Mouse (Mus musculus) B cell, adult 2 months (primary cell): ENCODE results near the gene Psmd9.

ENCODE experiments used
- DNase-seq, 2 experiments: peaks; one replicate each; pipeline ENCODE4 v3.0.0; 2022

Psmd9 gene

DNA sequence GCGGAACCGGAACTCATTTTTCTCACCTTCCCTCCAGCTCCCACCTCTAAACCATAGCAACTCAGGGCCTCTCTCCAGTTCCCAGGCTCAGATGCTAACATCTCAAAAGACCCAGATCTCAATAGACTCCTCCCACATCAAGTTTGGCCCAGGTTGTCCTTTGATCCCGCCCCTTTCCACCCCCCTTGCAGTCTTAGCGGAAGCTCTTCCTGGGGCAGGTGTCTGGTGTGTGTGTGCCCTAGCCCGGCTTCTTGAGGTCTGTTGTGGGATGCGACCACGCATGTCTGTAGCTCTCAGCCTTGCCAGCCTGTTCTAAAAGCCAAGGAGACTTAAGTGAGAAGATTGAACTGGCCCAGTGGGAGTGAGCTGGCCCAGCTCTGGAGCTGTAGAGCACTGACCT lies 18.6 kb upstream of the Psmd9 start:
- DNase-seq, result peak; percentile 73 to 77

DNA sequence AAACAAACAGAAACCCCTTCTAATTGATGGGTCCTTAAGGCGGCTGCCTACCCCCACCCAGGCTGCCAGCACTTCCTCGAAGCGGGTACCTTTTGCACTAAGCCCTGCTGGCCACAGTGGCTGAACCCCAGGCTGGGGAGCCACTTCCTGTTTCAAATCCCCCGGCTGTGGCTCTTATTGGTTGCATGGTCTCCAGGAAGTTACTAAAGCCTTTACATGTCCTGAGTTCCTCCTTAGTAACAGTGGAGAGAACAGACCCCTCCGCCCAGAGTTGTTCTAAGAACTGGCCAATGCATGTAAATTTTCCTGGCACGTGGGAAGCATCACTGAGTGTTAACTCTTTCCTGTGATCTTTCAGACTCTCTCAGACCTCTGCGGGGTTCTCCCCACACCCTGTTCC lies 18.1 kb upstream of the Psmd9 start:
- peak; percentile 81 to 85 for DNase-seq

DNA sequence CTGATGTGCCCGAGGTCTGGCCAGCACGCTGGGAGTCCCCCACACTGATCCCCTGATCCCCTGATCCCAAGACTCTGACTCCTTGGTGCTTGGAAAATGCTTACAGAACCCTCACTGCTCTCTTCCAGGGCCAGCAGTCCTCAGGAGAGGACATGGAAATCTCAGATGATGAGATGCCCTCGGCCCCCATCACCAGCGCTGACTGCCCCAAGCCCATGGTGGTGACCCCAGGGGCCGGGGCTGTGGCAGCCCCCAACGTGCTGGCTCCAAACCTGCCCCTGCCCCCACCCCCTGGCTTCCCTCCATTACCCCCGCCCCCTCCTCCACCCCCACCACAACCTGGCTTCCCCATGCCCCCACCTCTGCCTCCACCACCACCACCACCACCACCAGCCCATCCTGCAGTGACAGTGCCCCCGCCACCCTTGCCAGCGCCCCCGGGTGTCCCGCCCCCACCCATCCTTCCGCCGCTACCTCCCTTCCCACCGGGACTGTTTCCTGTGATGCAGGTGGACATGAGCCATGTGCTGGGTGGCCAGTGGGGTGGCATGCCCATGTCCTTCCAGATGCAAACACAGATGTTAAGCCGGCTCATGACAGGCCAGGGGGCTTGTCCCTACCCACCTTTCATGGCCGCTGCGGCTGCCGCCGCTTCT lies 17.4 kb upstream of the Psmd9 start:
- DNase-seq, result no peak

DNA sequence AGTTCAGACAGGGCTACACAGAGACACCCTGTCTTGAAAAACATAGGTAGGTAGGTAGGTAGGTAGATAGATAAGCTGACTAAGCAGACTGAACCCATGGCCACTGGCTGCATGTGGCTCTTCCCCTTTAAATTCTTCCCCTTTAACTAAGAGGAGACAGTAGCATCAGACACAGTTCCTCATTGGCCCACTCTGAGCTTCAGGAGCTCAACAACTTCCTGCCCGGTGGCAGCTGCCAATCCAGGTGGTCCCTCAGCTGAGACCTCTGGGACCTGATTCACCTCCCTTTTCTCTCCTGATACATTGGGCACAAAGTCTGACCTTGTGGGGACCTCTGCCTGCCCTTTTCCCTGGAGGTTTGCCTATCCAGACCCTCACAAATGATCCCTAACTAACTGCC lies 16.3 kb upstream of the Psmd9 start:
- DNase-seq, result peak in 1 of 2 experiments; percentile 26

DNA sequence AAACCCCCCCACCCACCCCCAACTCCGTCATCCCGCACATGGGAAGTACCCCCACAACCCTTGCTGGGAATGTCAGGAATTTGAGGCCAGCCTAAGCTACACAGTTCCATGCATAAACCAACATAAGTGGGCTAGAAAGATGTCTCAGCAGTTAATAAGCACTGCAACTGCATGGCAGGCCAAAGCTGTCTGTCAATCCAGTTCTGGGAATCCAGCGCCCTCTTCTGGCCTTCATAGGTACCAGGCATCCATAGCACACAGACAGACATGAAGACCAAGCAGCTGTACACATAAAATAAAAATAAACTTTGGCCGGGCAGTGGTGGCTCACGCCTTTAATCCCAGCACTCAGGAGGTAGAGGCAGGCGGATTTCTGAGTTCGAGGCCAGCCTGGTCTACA lies 13.8 kb upstream of the Psmd9 start:
- DNase-seq, result peak; percentile 83 to 84

DNA sequence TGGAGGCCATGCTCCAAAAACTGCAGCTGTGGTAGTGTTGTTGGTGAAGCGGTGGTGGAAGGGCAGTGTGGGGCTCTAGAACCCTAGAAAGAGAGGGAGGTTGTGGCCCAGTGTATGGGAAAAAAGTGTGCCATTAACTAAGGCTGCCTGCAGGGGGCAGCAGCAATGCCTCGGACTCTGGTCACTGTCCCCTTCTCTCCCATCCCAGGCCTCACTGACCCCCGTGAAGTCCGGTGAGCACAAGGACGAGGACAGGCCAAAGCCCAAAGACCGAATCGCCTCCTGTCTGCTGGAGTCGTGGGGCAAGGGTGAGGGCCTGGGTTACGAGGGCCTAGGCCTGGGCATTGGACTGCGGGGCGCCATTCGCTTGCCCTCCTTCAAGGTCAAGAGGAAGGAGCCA lies 12.4 kb upstream of the Psmd9 start:
- peak in 1 of 2 experiments; percentile 29 for DNase-seq

DNA sequence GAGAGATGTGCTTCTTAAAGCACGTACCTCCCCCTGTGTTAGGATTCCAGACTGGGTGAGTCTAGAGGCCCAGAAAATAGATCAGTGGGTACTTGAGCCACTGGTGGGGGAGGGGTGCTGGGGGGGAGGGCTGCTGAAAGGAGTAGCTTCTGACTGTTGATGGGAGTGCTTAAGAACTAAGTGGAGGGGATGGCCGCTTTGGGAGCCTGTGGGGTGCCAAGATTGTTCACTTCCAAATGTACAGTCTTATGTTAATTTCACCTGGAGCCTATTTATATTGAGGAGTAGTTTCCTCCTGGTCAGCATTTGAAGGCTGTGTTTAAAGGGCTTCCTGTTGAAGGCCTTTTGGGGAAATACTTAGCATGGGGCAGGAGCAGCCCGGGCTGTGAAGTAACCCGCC lies 11.2 kb upstream of the Psmd9 start:
- DNase-seq, result no peak

DNA sequence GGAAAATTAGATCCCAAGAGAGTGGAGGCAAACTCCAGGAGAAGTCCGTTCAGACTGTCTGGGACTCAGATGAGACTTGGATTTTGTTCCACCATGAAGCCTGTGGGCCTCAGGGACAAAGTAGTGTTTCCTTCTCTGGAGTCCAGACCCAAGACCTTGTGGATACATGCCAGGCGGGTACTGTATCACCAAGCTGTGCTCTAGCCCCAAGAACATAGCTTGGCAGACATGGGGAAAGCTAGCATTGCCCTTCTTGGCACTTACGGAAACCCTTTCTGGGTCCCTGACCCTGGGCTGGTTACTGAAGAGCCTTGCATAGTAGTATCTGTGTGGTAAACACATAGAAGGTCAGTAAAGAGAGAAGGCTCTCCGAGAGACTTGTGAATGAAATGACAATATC lies 9.8 kb upstream of the Psmd9 start:
- no peak for DNase-seq

DNA sequence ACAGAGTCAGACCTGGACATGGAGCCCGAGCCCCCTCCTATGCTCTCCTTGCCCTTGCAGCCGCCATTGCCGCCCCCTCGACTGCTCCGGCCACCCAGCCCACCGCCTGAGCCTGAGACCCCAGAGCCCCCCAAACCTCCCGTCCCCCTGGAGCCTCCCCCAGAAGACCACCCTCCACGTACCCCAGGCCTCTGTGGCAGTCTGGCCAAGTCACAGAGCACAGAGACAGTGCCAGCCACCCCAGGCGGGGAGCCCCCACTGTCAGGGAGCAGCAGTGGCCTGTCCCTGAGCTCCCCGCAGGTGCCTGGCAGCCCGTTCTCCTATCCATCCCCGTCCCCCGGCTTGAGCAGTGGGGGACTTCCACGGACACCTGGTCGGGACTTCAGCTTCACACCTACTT lies 9.3 kb upstream of the Psmd9 start:
- no peak for DNase-seq

DNA sequence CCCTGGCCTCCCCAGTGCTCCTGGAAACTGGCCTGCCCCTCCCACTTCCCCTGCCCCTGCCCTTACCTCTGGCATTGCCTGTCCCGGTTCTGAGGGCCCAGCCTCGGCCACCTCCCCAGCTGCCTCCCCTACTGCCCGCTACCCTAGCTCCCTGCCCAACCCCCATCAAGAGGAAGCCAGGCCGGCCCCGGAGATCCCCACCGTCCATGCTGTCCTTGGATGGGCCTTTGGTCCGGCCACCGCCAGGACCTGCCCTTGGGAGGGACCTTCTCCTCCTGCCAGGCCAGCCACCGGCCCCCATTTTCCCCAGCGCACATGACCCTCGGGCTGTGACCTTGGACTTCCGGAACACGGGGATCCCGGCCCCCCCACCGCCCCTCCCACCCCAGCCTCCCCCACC lies 8.9 kb upstream of the Psmd9 start:
- DNase-seq, result no peak

DNA sequence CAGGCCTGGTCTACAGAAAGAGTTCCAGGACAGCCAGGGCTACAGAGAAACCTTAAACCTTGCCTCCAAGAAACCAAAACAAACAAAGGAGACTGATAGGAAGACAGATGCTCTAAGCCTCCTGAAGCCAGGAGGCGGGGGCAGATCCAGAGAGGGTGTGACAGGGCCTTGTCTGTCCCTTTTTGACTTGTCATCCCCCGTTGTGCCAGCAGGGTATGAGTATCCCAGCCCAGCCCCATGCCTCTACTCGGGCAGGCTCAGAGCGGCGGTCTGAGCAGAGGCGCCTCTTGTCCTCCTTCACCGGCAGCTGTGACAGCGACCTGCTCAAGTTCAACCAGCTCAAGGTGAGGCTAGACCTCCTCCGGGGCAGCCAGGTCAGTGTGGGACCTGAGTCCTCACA lies 6.3 kb upstream of the Psmd9 start:
- DNase-seq, result no peak

DNA sequence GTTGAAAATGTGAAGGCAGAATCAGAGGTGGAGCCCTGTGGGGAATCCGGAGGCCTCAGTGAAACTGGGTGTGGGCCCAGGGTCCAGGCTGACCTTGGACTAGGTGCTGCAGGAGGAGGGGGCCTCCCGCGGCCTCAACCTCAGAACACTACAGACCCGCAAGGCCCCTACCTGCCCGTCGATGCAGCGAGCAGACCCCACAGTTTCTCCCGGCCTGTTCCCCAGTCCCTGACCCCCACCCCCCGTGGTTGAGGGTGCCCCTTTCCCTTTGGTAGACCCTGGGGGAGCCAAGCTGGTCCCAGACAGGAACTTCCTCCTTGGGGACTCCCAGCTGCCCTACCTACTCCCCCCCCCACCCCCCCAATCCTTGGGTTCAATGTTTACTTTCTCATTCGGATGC lies 2.8 kb upstream of the Psmd9 start:
- no peak for DNase-seq

DNA sequence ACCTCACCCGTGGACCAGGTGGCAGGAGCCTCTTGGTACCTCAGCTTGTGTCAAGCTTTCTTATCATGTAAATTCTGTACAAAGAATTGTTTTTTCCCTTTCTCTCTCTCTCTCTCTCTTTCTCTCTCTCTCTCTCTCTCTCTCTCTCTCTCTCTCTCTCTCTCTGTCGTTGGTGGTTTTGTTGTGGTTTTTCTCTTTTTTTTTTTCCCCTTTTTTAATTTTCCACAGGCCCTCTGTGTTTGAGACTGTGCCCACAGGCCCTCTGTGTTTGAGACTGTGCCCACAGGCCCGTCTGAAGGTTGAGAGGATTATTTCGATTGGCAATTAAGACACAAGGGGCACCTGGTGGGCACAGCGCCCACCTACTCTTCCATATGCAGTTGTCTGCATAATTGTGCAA lies 1.6 kb upstream of the Psmd9 start:
- DNase-seq, result no peak

DNA sequence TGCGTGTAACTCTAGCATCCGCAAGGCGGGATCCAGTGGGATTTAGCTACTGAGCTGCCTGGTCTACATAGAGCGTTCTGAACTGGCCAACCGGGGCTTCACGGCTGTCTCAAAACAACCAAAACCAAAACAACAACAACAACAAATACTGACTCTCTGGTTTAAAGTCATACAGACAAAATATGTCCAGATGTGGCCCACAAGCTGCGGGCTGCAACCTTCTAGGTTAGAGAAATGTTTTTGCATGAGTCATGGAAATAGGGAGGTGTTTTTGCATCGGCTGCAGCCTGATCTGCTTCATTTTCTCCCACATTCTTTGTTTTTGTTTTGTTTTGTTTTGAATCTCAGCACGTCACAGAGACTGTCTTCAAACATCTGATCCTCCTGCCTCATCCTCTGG lies 1.2 kb downstream of the Psmd9 start:
- DNase-seq, result no peak

DNA sequence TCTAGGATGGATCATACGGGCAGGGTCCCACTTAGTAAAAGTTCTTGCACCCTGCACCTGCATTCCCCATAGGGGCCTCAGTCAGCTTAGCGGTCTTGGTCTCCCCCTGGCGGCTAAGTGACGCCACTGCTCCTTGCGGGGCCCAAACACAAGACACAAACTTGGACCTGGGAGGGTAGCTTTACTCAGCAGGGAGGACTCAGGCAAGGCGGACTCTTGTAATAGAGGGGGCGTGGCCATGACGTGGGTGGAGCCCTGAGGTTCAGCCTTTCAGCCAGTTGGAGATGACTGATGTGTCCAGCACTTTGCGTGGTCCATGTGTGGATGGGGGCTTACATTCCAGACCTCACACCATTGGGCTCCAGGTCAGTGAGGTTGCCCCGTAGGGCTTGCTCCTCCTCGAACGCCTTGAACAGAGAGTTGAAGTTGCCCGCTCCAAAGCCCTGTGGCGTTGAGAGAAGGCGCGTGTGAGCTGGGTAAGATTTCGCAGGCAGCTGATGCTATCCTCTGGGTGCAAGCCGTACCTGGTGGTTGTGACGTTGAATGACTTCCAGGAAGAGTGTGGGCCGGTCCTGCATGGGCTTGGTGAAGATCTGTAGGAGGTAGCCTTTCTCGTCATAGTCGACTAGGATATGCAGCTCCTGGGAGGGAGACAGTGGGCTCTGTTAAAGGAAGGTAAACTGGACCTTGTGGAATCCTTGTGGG lies 2.6 kb downstream of the Psmd9 start:
- peak; percentile 92 to 93 for DNase-seq

DNA sequence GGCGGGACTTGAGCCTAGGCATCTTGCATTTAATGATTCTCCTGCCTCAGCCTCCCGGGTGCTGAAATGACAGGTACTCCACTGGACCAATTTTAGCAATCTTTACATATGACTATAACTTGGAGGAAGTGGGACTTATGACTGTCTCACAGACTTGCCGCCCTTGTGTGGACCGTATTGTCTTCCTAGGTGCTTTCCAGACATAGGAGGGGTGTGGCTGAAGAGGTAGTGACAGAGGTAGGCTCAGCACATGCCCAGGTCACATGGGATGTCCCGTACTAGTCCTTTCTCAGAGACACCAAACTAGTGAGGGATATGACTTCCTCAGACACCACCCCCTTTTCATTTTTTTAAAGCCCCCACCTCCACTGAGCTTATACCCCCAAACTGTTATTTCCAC lies 9.6 kb downstream of the Psmd9 start:
- DNase-seq, result no peak

DNA sequence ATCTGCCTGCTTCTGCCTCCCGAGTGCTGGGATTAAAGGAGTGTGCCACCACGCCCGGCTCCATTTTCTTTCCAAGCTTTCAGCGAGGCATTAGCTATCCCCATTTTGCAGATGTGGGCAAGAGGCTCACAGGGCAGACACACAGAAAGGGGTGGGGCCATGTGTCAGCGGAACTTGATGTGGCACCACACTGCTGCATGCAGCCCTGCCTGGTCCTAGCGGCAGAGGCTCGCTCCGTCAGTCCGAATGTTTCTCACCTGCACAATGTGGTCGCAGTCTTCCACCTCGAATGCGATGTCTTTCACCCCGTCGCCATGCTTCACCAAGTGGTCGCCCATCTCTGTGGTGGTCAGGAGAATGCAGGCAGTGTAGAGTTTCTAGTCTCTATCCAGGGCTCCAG lies 11.2 kb downstream of the Psmd9 start:
- DNase-seq, result no peak

DNA sequence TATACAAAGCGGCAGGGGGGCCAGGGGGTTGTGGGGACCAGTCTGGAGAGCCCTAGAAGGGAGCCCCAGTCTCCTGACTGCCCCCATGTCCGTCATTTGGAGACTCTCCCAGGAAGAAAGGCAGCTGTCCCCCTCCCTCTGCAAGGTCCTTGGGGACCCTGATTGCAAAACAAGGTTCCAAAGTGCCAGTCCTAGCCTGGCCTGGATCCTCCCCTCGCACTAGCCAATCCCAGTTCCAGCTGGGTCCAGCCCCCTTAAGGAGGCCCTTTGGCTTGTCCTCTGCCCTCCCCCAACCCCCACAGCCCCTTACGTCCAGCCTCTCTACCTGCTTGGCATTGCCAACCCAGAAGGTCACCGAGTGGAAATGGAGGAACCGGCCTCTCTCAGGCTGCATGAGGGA lies 12.3 kb downstream of the Psmd9 start:
- no peak for DNase-seq

DNA sequence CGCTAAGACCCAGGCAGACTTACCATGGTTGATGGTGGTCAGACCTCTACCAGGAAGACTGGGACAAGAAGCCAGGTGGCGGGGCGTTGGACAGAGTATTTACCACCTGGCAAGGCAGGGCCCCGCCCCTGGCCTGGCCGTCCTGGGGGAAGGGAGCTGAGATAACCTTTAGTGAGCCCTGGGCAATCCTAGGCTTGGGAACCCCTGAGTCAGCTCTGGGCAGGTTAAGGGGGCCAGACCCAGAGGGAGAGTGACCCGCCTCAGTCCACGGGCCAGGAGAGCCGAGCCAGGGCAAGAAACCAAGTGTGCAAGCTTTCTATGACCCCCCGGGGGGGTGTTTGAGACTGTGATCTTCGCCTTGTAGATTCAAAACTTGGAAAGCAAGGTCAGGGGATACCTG lies 13.4 kb downstream of the Psmd9 start, which contains the start of gene Hpd:
Gene Hpd, minus strand, starts transcription at position 77 of the 400 bp plus-strand sequence.
- DNase-seq, result no peak

DNA sequence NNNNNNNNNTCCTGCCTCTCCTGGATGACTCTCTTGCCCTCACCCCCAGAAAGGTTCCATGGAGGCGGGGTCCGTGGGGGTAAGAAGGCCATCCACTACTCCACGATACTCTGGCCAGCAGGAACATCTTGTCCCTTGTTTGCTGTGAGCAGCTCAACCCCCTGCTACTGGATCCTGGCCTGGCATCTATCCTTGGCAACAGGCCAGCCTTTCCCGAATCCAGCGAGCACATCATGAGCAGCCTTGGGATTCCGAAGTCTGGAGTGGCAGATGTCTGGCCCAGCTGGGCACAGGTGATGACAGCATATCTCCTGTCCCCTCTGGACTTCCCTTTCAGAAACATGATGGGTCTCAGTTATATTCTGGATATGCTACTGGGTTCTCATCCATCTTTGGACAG lies 16.8 kb downstream of the Psmd9 start:
- DNase-seq, result no peak

DNA sequence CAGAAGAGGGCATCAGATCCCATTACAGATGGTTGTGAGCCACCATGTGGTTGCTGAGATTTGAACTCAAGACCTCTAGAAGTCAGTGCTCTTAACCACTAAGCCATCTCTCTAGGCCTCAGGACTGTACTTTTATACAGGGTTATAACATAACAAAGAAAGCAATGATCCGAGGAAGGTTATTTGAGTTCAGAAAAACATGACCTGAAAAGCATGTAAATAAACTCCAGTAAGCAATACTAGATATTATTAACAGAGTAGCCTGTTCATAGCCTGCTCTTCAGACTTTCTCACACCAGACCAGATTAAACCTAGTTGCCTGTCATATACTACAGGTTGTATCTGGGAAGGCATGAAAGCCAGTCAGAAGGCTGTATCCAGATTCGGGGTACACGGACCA lies 18.1 kb downstream of the Psmd9 start:
- no peak for DNase-seq

DNA sequence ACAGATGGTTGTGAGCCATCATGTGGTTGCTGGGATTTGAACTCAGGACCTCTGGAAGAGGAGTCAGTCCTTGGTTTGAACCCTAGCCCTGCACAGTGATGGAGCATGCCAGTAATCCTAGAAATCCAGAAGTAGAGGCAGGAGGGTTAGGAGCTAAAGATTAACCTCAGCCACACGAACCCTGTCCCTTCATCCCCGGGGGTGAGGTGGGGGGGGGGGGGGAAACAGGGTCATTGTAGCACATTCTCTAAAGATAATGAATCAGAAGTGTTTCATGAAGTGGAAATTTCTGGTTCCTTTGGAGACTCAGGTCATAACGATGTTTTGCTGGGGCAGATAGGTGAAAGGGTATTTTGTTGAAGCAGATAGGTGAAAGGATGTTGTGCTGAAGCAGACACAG lies 21.7 kb downstream of the Psmd9 start:
- no peak for DNase-seq

DNA sequence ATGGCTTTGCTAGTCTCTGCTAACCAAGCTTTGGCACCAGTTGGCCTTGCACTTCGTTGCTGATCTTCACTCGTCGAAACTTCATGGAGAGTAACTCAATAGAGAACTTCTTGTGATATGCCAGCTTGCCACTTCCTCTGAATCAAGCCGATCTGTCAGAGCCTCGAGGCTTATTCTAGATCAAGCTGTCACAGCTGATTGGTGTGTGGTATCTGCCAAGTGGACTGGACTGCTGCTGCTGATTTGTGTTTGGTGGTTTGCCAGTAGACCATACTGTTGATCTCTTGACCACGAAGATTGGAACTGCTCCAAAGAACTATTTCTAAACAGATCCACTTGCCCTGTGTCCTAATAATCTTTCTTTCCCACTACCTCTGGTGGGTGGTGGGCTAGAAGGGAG lies 22.2 kb downstream of the Psmd9 start:
- DNase-seq, result no peak

DNA sequence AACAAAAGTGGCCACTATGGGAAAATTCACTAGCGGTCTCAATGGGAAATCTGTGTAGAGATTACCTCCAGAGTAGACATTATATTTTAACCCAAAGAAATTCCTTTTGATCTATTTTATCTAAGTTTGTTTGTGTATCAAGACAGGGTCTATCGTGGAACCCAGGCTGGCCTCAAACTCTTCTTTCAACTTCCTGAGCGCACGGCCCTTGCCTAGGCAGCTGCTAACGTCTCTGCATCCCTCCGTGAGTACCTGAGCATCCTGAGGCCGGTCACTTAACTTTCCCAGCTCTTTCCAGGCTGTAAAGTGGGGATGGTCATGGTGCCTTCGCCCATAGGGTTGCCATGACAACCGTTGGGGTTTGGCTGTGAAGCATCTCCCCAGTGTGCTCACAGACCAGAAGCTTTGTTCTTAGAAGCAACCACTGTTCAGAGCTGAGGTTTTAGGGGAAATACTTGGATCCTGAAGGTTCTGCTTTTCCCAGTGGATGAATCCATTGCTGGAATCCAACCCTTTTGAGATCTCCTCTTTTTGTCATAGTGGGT lies 23.5 kb downstream of the Psmd9 start:
- no peak for DNase-seq

DNA sequence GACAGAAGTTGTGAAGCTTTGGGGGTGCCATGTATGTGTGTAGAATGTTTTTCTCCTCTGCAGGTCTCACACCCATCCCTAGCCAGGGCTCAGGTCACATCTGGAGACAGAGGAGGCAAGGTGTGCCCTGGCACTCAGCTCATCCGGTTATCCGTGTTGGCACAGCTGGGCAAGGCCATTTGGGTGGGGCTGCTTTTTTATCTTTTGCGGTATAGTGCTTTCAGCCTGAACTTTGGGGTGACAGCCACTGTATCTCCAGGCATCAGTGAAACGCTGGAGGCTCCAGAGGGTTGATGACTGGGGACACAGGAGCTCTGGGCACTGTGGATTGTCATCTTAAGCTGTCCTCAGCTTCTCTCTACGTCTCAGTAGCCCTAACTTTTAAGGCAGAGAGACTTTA lies 24.2 kb downstream of the Psmd9 start:
- no peak for DNase-seq
